Mouse (Mus musculus) forebrain, postnatal 0 days (tissue): ENCODE data around the gene Map3k1. TPM values are rescaled to one million over a fixed set of nuclear protein-coding genes. Genes with fewer than 3 reads are reported as not detected.
A peak's percentile ranks its signal among the peaks of the same experiment; 100 is the strongest.

Experiments used
- ATAC-seq: fragments of 200-750 bp; cut with Nextera tagmentation; 2 replicates; pipeline ENCODE4 v1.8.0; 2017; ENCODE audit warnings: mild to moderate bottlenecking, moderate library complexity
- DNase-seq: peaks from one replicate; pipeline ENCODE4 v3.0.0-alpha.2; 2015
- H3K27ac ChIP-seq: fragments of 300-500 bp; sonication (generic); 2 replicates; pipeline ENCODE4 v1.5.1; 2014; ENCODE audit warnings: low read depth, mild to moderate bottlenecking, antibody characterized with exemption, low read length, moderate library complexity, mixed read lengths
- H3K27me3 ChIP-seq: fragments of 300-500 bp; sonication (generic); 2 replicates; pipeline ENCODE4 v1.6.1; 2014; ENCODE audit warnings: mild to moderate bottlenecking, low read length, mixed read lengths; ENCODE audit not compliant: insufficient read depth
- H3K36me3 ChIP-seq: fragments of 300-500 bp; sonication (generic); 2 replicates; pipeline ENCODE4 v1.6.1; 2014; ENCODE audit warnings: mild to moderate bottlenecking, moderate library complexity; ENCODE audit not compliant: insufficient read depth
- H3K4me1 ChIP-seq: fragments of 300-500 bp; sonication (generic); 2 replicates; pipeline ENCODE4 v1.6.1; 2014; ENCODE audit warnings: antibody characterized with exemption; ENCODE audit not compliant: insufficient read depth
- H3K4me2 ChIP-seq: fragments of 300-500 bp; sonication (generic); 2 replicates; pipeline ENCODE4 v1.6.1; 2014; ENCODE audit warnings: low read depth, mild to moderate bottlenecking, moderate library complexity
- H3K4me3 ChIP-seq: fragments of 300-500 bp; sonication (generic); 2 replicates; pipeline ENCODE4 v1.5.1; 2014; ENCODE audit warnings: low read depth, low read length, mixed read lengths
- H3K9ac ChIP-seq: fragments of 300-500 bp; sonication (generic); 2 replicates; pipeline ENCODE4 v1.6.1; 2014; ENCODE audit warnings: mild to moderate bottlenecking
- H3K9me3 ChIP-seq: fragments of 300-500 bp; sonication (generic); 2 replicates; pipeline ENCODE4 v1.6.1; 2016; ENCODE audit warnings: low read length
- CTCF ChIP-seq: sonication (generic); IDR thresholded peaks from 2 replicates; pipeline ENCODE4 v1.5.1; 2016; ENCODE audit warnings: antibody characterized with exemption, control low read depth, low read depth
- WGBS: fragments of 180-500 bp; shearing (Covaris S2); extraction: QIAGEN DNeasy Blood & Tissue Kit; methylation state at CpG from one replicate; pipeline ENCODE4 v1.1.7; 2014; 5-methylcytosine and 5-hydroxymethylcytosine counted together
- polyA plus RNA-seq: library from polyadenylated mRNA; unstranded; fragments of >200 nt; fragmentation: Nextera tagmentation; extraction: Ambion mirVana; gene quantifications from 2 replicates; pipeline ENCODE4 v1.2.1, GENCODE M21; 2015
- total RNA-seq: library from RNA; depleted of rRNA; stranded (reverse); fragments of >200 nt; gene quantifications from 2 replicates; pipeline ENCODE4 v1.2.3, GENCODE M21; 2014

Map3k1 gene
- total and polyA plus RNA-seq, 2 experiments from 2014 or later: 7.0 to 18.9 TPM

GRCm38 (mm10) chr13:111805738-111806722 lies 2.8 kb downstream of the Map3k1 start:
- whole genome bisulfite sequencing: 50% methylated on average over 15 of the region's 15 CpGs
- Histone ChIP-seq H3K27me3 (0 out of 2 replicates have a peak, but pooled peaks cover 5% of the 10 kb centered on the region), H3K4me1 (no peaks in the 10 kb centered on the region), H3K9me3 (no peaks in the 10 kb centered on the region), H3K4me2 (peak overlapping the region; percentile 84), H3K36me3 (no peaks in the 10 kb centered on the region), H3K9ac (no peak overlapping the region), H3K4me3 (peak overlapping the region; percentile 88; the same call in 1 of the 2 replicates), H3K27ac (no peak overlapping the region)
- TF ChIP-seq CTCF: peak; percentile 52
- peak; percentile 39 for DNase-seq
- no peak for ATAC-seq

DNA sequence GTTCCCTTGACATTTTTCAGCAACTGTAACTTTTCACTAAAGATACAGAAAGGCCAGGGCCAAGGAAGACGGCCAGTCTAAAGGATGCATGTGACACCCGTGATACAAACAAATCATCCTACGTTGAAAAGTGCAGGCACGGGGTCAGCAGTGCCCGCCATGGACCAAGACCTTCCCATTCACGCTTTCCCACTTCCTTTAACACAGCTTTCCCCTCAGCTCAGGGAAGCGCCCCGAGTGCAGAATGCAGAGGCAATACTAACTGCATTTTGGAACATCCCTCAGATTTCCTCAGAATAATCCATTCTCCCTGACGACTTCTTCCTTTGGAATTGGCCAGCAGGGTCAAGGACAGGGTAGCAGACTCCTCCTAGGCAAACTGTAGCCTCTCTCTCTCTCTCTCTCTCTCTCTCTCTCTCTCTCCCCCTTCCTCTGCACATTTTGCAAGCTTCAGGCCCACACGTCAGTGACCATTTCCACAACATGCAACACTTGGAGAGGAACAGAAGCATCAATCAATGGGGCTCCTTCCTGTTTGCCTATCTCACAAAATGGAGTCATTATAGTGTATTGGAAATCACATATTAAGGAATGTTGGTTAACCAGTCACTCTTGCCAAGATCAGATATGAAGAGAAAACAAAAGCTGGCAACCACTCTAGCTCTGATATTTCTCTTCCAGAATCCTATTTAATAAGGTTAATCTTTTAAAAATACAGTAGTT lies 3.7 kb downstream of the Map3k1 start:
- TF ChIP-seq CTCF: no peak
- Histone ChIP-seq H3K36me3 (no peaks in the 10 kb centered on the region), H3K27me3 (no peaks in the 10 kb centered on the region), H3K4me1 (no peaks in the 10 kb centered on the region), H3K4me2 (peak overlapping the region; percentile 11; the same call in 1 of the 2 replicates), H3K9ac (no peak overlapping the region), H3K9me3 (no peaks in the 10 kb centered on the region), H3K27ac (no peak overlapping the region), H3K4me3 (no peak overlapping the region)
- WGBS: 74% methylated on average over 10 of the region's 10 CpGs
- DNase-seq (no peak), ATAC-seq (no peak)

GRCm38 (mm10) chr13:111804189-111804588 lies 4.6 kb downstream of the Map3k1 start:
- Histone ChIP-seq H3K4me2 (no peak overlapping the region), H3K36me3 (no peaks in the 10 kb centered on the region), H3K4me3 (no peak overlapping the region), H3K27ac (no peak overlapping the region), H3K27me3 (no peaks in the 10 kb centered on the region), H3K9me3 (no peaks in the 10 kb centered on the region), H3K9ac (no peak overlapping the region), H3K4me1 (no peaks in the 10 kb centered on the region)
- DNase-seq (no peak), ATAC-seq (no peak)
- TF ChIP-seq CTCF: no peak
- 76% methylated on average over 8 of the region's 8 CpGs for WGBS

DNA sequence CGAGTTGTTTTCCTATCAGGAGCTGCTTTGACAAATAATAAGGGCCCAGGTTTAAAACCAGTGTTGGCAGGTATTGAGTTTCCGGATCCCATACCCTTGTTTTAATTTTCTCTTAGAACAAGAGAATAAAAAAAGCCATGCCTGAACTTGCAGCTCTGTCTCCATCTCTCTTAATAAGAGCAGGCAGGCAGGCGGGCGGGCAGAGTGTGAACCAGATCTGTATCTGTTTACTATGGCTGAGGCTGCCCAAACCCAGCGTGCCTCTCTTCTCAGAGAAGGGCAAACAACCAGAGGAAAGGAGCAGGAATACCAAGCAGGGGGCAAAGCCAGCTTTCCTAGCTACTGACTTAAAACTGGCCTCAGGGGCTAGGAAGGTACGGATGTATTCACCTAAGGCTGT lies 5.3 kb downstream of the Map3k1 start:
- Histone ChIP-seq H3K4me2 (no peak overlapping the region), H3K27ac (no peak overlapping the region), H3K4me1 (peaks cover 4% of the 10 kb centered on the region; the same call in 1 of the 2 replicates), H3K4me3 (no peak overlapping the region), H3K27me3 (no peaks in the 10 kb centered on the region), H3K9ac (no peak overlapping the region), H3K9me3 (no peaks in the 10 kb centered on the region), H3K36me3 (no peaks in the 10 kb centered on the region)
- no peak for TF ChIP-seq CTCF
- DNase-seq (no peak), ATAC-seq (no peak)
- WGBS: 69% methylated on average over 6 of the region's 6 CpGs

- no peak for ATAC-seq
These were observed 5.9 kb downstream of the Map3k1 start for GRCm38 (mm10) chr13:111802900-111803299.

GRCm38 (mm10) chr13:111802271-111802665 lies 6.5 kb downstream of the Map3k1 start:
- H3K4me1 ChIP-seq: peaks cover 4% of the 10 kb centered on the region; the same call in 1 of the 2 replicates
- H3K27me3 ChIP-seq: no peaks in the 10 kb centered on the region
- no peaks in the 10 kb centered on the region for H3K9me3 ChIP-seq
- H3K27ac ChIP-seq: no peak overlapping the region
- no peak overlapping the region for H3K4me3 ChIP-seq
- DNase-seq: no peak
- H3K9ac ChIP-seq: no peak overlapping the region
- 79% methylated on average over 2 of the region's 2 CpGs for WGBS
- TF ChIP-seq CTCF: no peak
- no peak for ATAC-seq
- no peaks in the 10 kb centered on the region for H3K36me3 ChIP-seq
- H3K4me2 ChIP-seq: no peak overlapping the region

More at GRCm38 (mm10) chr13:111802900-111803299, 5.9 kb downstream of the Map3k1 start:
- Histone ChIP-seq H3K4me2 (no peak overlapping the region), H3K4me3 (no peak overlapping the region), H3K36me3 (no peaks in the 10 kb centered on the region), H3K9ac (no peak overlapping the region), H3K27ac (no peak overlapping the region), H3K4me1 (peaks cover 4% of the 10 kb centered on the region; the same call in 1 of the 2 replicates), H3K9me3 (no peaks in the 10 kb centered on the region), H3K27me3 (no peaks in the 10 kb centered on the region)
- DNase-seq: no peak
- TF ChIP-seq CTCF: no peak
- 87% methylated on average over 11 of the region's 11 CpGs for WGBS
